Mouse (Mus musculus) stomach, postnatal 0 days (tissue): ENCODE data around the gene Fry.

Experiments used
- CTCF ChIP-seq: IDR thresholded peaks from 2 replicates; pipeline ENCODE4 v1.5.1; 2016; ENCODE audit warnings: antibody characterized with exemption, low read depth, mild to moderate bottlenecking, moderate library complexity
- EP300 ChIP-seq: optimal IDR thresholded peaks from 2 replicates; pipeline ENCODE3; 2016; ENCODE audit warnings: antibody characterized with exemption

DNA sequence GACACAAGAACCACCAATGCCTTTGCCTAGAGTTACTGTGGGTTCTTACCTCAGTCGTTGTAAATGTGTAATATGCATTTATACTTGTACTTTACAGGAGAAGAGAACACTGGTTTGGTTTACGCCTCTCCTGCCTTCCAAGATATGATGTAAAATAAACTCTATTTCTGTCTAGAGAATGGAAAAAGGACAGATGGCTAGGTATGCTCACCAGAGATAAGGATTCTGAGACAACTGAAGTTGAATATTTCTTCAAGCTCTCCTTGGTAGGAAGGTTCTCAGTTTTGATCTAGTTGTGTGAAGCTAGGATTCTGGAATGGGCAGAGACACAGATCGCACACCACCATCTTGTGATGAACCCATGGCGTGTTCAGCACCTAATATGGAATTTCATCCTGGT lies 68.2 kb downstream of the Fry start:
- TF ChIP-seq CTCF (no peak), EP300 (no peak)
